ENCODE assay signal across 31 mouse cellular contexts in the genomic region with DNA sequence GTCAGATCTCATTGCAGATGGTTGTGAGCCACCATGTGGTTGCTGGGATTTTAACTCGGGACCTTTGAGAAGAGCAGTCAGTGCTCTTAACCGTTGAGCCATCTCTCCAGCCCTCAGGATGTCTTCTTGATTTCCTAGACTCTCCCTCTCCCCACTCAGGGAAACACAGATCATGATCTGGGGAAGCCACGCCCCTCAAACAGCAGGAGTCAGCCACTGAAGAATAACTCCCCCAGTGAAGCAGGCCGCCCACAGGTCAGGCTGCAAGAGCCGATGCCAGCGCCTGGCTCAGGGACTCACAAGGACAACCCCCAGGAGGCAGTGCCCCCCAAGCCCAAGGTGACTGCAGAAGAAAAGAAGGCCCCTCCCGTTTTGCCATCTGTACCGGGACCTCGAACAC. TPM values are rescaled to one million over a fixed set of nuclear protein-coding genes. Genes with fewer than 3 reads are reported as not detected.
A peak's percentile ranks its signal among the peaks of the same experiment; 100 is the strongest.
DNase-seq lines count a peak whose midpoint lies in the region; ATAC-seq and TF ChIP-seq lines count a peak whose summit lies in the region.
"Had no signal": no experiment of that assay in that cellular context is flagged by ENCODE, and none has a peak within 500 bp of the region (broad histone marks: within the 10 kb centered on the region; RNA-seq: fewer than 3 reads in every experiment).

No protein-coding gene starts in this region.

- TF ChIP-seq POLR2A in MEL (IDR thresholded peaks at IDR 0.05; ENCODE audit: control insufficient read depth in 1 of 2, insufficient read depth in 1 of 2, low read depth in 1 of 2, low read length in 2 of 2, poor library complexity in 1 of 2) = no peak

- no peaks in the 10 kb centered on the region for H3K27me3 ChIP-seq in kidney, embryonic 14.5 days (ENCODE audit: control insufficient read depth, insufficient read depth, low read length)
- H3K27me3 ChIP-seq in limb, embryonic 12.5 days = no peaks in the 10 kb centered on the region
- H3K27me3 ChIP-seq in limb, embryonic 10.5 days (ENCODE audit: low read depth, poor library complexity, severe bottlenecking) = no peaks in the 10 kb centered on the region
- no peaks in the 10 kb centered on the region for H3K27me3 ChIP-seq in MEL (ENCODE audit: control insufficient read depth in 1 of 2, insufficient read depth in 2 of 2, low read length in 2 of 2)
- H3K27me3 ChIP-seq: embryonic facial prominence, embryonic 13.5 days; heart, embryonic 13.5 days; limb, embryonic 13.5 days; liver, embryonic 12.5 days had no signal

- no peak overlapping the region for H3K4me3 ChIP-seq in kidney, embryonic 14.5 days (ENCODE audit: low read length)
- no peak overlapping the region for H3K4me3 ChIP-seq in limb, embryonic 12.5 days (replicated peaks)
- H3K4me3 ChIP-seq in limb, embryonic 10.5 days = no peak overlapping the region
- H3K4me3 ChIP-seq in MEL (ENCODE audit: control insufficient read depth in 1 of 2, insufficient read depth in 1 of 2, low read depth in 2 of 2, low read length in 2 of 2) = no peak overlapping the region
- H3K4me3 ChIP-seq: embryonic facial prominence, embryonic 13.5 days; heart, embryonic 13.5 days; limb, embryonic 13.5 days; liver, embryonic 12.5 days had no signal

- H3K4me2 ChIP-seq in kidney, embryonic 14.5 days (replicated peaks; ENCODE audit: low read depth, low read length) = no peak overlapping the region
- H3K4me2 ChIP-seq in limb, embryonic 12.5 days = no peak overlapping the region
- H3K4me2 ChIP-seq: embryonic facial prominence, embryonic 13.5 days; heart, embryonic 13.5 days; limb, embryonic 13.5 days; liver, embryonic 12.5 days had no signal

- no peaks in the 10 kb centered on the region for H3K36me3 ChIP-seq in kidney, embryonic 14.5 days (ENCODE audit: control insufficient read depth, insufficient read depth, low read length)
- H3K36me3 ChIP-seq in limb, embryonic 12.5 days = no peaks in the 10 kb centered on the region
- H3K36me3 ChIP-seq in limb, embryonic 10.5 days = no peaks in the 10 kb centered on the region
- no peaks in the 10 kb centered on the region for H3K36me3 ChIP-seq in MEL (ENCODE audit: control insufficient read depth in 1 of 2, insufficient read depth in 2 of 2, low read length in 2 of 2)
- H3K36me3 ChIP-seq: embryonic facial prominence, embryonic 13.5 days; heart, embryonic 13.5 days; limb, embryonic 13.5 days; liver, embryonic 12.5 days had no signal

- ATAC-seq in kidney, embryonic 14.5 days (ENCODE audit: low FRiP score, low TSS enrichment) = peak; percentile 29; the same call in 1 of the 2 replicates
- ATAC-seq in limb, embryonic 12.5 days (ENCODE audit: insufficient number of reproducible peaks, insufficient read depth, low FRiP score, low TSS enrichment, low read depth) = no peak
- ATAC-seq: forebrain, embryonic 14.5 days; hindbrain, postnatal 0 days; intestine, embryonic 16.5 days; liver, embryonic 12.5 days had no signal

- no peak overlapping the region for H3K27ac ChIP-seq in kidney, embryonic 14.5 days (ENCODE audit: low read depth, low read length)
- no peak overlapping the region for H3K27ac ChIP-seq in limb, embryonic 12.5 days
- H3K27ac ChIP-seq in limb, embryonic 10.5 days = no peak overlapping the region
- H3K27ac ChIP-seq in MEL (ENCODE audit: control insufficient read depth, low read depth, low read length) = no peak overlapping the region
- H3K27ac ChIP-seq: embryonic facial prominence, embryonic 13.5 days; heart, embryonic 13.5 days; hindbrain, postnatal 0 days; limb, embryonic 13.5 days; liver, embryonic 12.5 days; stomach, postnatal 0 days had no signal

- 21% methylated on average over 9 of the region's 9 CpGs for WGBS in kidney, embryonic 14.5 days
- WGBS in limb, embryonic 12.5 days = 33% methylated on average over 9 of the region's 9 CpGs
- WGBS in limb, embryonic 10.5 days = 32% methylated on average over 9 of the region's 9 CpGs

- TF ChIP-seq CTCF in MEL (IDR thresholded peaks at IDR 0.05 in 2 of 3, conservative IDR thresholded peaks at IDR 0.05 in 1 of 3; ENCODE audit: control insufficient read depth in 1 of 3, insufficient read depth in 1 of 3, low read depth in 2 of 3, low read length in 3 of 3, poor library complexity in 1 of 3, severe bottlenecking in 1 of 3) = no peak

- DNase-seq in kidney, adult 8-10 months = no peak
- no peak for DNase-seq in limb, embryonic 10.5 days (ENCODE audit: low spot score)
- peak; percentile 71 for DNase-seq in ES-CJ7 (ENCODE audit: low read depth, low spot score)
- DNase-seq in MEL (ENCODE audit: low read depth, low spot score) = no peak
- DNase-seq in left cerebral cortex, adult 11 months (ENCODE audit: low spot score) = no peak
- no peak for DNase-seq in cerebellum, adult 11 months
- DNase-seq: adrenal gland, postnatal 25 days; cerebellum, adult 9-11 months; gastrocnemius, postnatal 14 days; heart, adult 11 months; heart, postnatal 14 days; lung, adult 18-20 months; lung, postnatal 14 days; midbrain, embryonic 14.5 days had no signal

- no peak overlapping the region for H3K9ac ChIP-seq in kidney, embryonic 14.5 days (ENCODE audit: low read depth, low read length)
- H3K9ac ChIP-seq in limb, embryonic 12.5 days (replicated peaks) = 0 out of 2 replicates have a peak overlapping the region, but pooled peaks have one; percentile 19
- no peak overlapping the region for H3K9ac ChIP-seq in MEL (ENCODE audit: control insufficient read depth, low read depth, low read length, poor library complexity, severe bottlenecking)
- H3K9ac ChIP-seq: embryonic facial prominence, embryonic 13.5 days; heart, embryonic 13.5 days; limb, embryonic 13.5 days; liver, embryonic 12.5 days had no signal

- no peaks in the 10 kb centered on the region for H3K4me1 ChIP-seq in kidney, embryonic 14.5 days (ENCODE audit: control insufficient read depth, insufficient read depth, low read length)
- peaks cover 4% of the 10 kb centered on the region; the same call in 1 of the 2 replicates for H3K4me1 ChIP-seq in limb, embryonic 12.5 days (replicated peaks)
- H3K4me1 ChIP-seq in limb, embryonic 10.5 days = peaks cover 8% of the 10 kb centered on the region; the same call in 1 of the 2 replicates
- H3K4me1 ChIP-seq in MEL (ENCODE audit: control insufficient read depth in 1 of 2, insufficient read depth in 2 of 2, low read length in 2 of 2) = peaks cover 0 to 5% of the 10 kb centered on the region in 2 experiments; a peak in 1 of 4 replicates
- H3K4me1 ChIP-seq: heart, embryonic 13.5 days had no signal

- H3K79me2 ChIP-seq in MEL (ENCODE audit: control insufficient read depth, insufficient read depth, low read length, poor library complexity) = no peaks in the 10 kb centered on the region

- no peak for TF ChIP-seq EP300 in MEL (IDR thresholded peaks at IDR 0.05; ENCODE audit: low read depth in 1 of 2, low read length in 2 of 2)

- H3K9me3 ChIP-seq in kidney, embryonic 14.5 days (ENCODE audit: control insufficient read depth, low read length) = no peaks in the 10 kb centered on the region
- H3K9me3 ChIP-seq in limb, embryonic 12.5 days = no peaks in the 10 kb centered on the region
- no peaks in the 10 kb centered on the region for H3K9me3 ChIP-seq in limb, embryonic 10.5 days (replicated peaks)
- no peaks in the 10 kb centered on the region for H3K9me3 ChIP-seq in MEL (replicated peaks; ENCODE audit: insufficient read depth, low read length)
- H3K9me3 ChIP-seq: embryonic facial prominence, embryonic 13.5 days; heart, embryonic 13.5 days; limb, embryonic 13.5 days; liver, embryonic 12.5 days had no signal

- TF ChIP-seq RAD21 in MEL (IDR thresholded peaks at IDR 0.05; ENCODE audit: low read depth, low read length) = no peak

RNA-seq across cellular contexts. Expression of gene Spata21, which starts 8.6 kb away (rescaled TPM):
- 0.27 and 0.95 TPM in 2 replicates for polyA plus RNA-seq in kidney, embryonic 14.5 days (2014; fragmentation: Nextera tagmentation; extraction: Ambion mirVana)
- 0.28 TPM in 1 of 2 replicates, not detected in the other for polyA plus RNA-seq in limb, embryonic 12.5 days (2016; fragmentation: Nextera tagmentation; extraction: Ambion mirVana)
- 0.18 TPM in 1 of 2 replicates, not detected in the other for polyA plus RNA-seq in limb, embryonic 10.5 days (2016; fragmentation: Nextera tagmentation; extraction: Ambion mirVana)
- not detected in 2 replicates for total RNA-seq in MEL (2012; rRNA removed)
- not detected for polyA plus RNA-seq in MEL (2012; ENCODE audit: insufficient read depth in 1 of 2, insufficient read length in 2 of 2, low read depth in 1 of 2, low replicate concordance in 2 of 2, missing spikeins in 1 of 2)
- total RNA-seq: adrenal gland, postnatal 25 days; common myeloid progenitor, adult 5-6 weeks; gastrocnemius, postnatal 14 days; heart, postnatal 14 days; megakaryocyte, adult 5-6 weeks had no signal
- polyA plus RNA-seq: brain, embryonic 14.5 days; C2C12; heart, embryonic 13.5 days; intestine, embryonic 16.5 days; large intestine, adult 2 months; liver, embryonic 12.5 days; midbrain, embryonic 14.5 days; neural tube, embryonic 11.5 days; urinary bladder, adult 2 months had no signal

RNA-seq across cellular contexts. Expression of gene Necap2, which starts 18.6 kb away (rescaled TPM):
- 64.4 and 79.8 TPM in 2 replicates for polyA plus RNA-seq in kidney, embryonic 14.5 days (2014; fragmentation: Nextera tagmentation; extraction: Ambion mirVana)
- 87.1 and 87.7 TPM in 2 replicates for polyA plus RNA-seq in limb, embryonic 12.5 days (2016; fragmentation: Nextera tagmentation; extraction: Ambion mirVana)
- 67.9 and 82.8 TPM in 2 replicates for polyA plus RNA-seq in limb, embryonic 10.5 days (2016; fragmentation: Nextera tagmentation; extraction: Ambion mirVana)
- 45.1 and 57.4 TPM in 2 replicates for total RNA-seq in MEL (2012; rRNA removed)
- 10 to 100 TPM in 1 of 2 experiments, not detected in 1; 75.6 TPM for polyA plus RNA-seq in MEL (2012; ENCODE audit: insufficient read depth in 1 of 2, insufficient read length in 2 of 2, low read depth in 1 of 2, low replicate concordance in 2 of 2, missing spikeins in 1 of 2)

RNA-seq across cellular contexts. Expression of gene Crocc, which starts 36.4 kb away (rescaled TPM):
- 10.3 and 13.2 TPM in 2 replicates for polyA plus RNA-seq in kidney, embryonic 14.5 days (2014; fragmentation: Nextera tagmentation; extraction: Ambion mirVana)
- polyA plus RNA-seq in limb, embryonic 12.5 days (2016; fragmentation: Nextera tagmentation; extraction: Ambion mirVana) = 11.1 and 13.2 TPM in 2 replicates
- 10.6 and 11.4 TPM in 2 replicates for polyA plus RNA-seq in limb, embryonic 10.5 days (2016; fragmentation: Nextera tagmentation; extraction: Ambion mirVana)
- total RNA-seq in MEL (2012; rRNA removed) = 0.77 and 0.92 TPM in 2 replicates
- polyA plus RNA-seq in MEL (2012; ENCODE audit: insufficient read depth in 1 of 2, insufficient read length in 2 of 2, low read depth in 1 of 2, low replicate concordance in 2 of 2, missing spikeins in 1 of 2) = 1 to 10 TPM in 1 of 2 experiments, not detected in 1; 3.6 TPM

RNA-seq across cellular contexts. Expression of gene Szrd1, which starts 42.9 kb away (rescaled TPM):
- polyA plus RNA-seq in kidney, embryonic 14.5 days (2014; fragmentation: Nextera tagmentation; extraction: Ambion mirVana) = 23.3 and 46.4 TPM in 2 replicates
- polyA plus RNA-seq in limb, embryonic 12.5 days (2016; fragmentation: Nextera tagmentation; extraction: Ambion mirVana) = 34.2 and 34.5 TPM in 2 replicates
- 39.0 and 40.2 TPM in 2 replicates for polyA plus RNA-seq in limb, embryonic 10.5 days (2016; fragmentation: Nextera tagmentation; extraction: Ambion mirVana)
- total RNA-seq in MEL (2012; rRNA removed) = 63.0 and 64.4 TPM in 2 replicates
- 100 to 1,000 TPM in 1 of 2 experiments, not detected in 1; 137 TPM for polyA plus RNA-seq in MEL (2012; ENCODE audit: insufficient read depth in 1 of 2, insufficient read length in 2 of 2, low read depth in 1 of 2, low replicate concordance in 2 of 2, missing spikeins in 1 of 2)

RNA-seq across cellular contexts. Expression of gene Fbxo42, which starts 51.0 kb away (rescaled TPM):
- polyA plus RNA-seq in kidney, embryonic 14.5 days (2014; fragmentation: Nextera tagmentation; extraction: Ambion mirVana) = 22.0 and 26.8 TPM in 2 replicates
- 31.2 and 32.0 TPM in 2 replicates for polyA plus RNA-seq in limb, embryonic 12.5 days (2016; fragmentation: Nextera tagmentation; extraction: Ambion mirVana)
- 27.1 and 32.2 TPM in 2 replicates for polyA plus RNA-seq in limb, embryonic 10.5 days (2016; fragmentation: Nextera tagmentation; extraction: Ambion mirVana)
- 10.1 and 11.2 TPM in 2 replicates for total RNA-seq in MEL (2012; rRNA removed)
- 100 to 1,000 TPM in 1 of 2 experiments, 10 to 100 TPM in 1; 23.1 to 260 TPM for polyA plus RNA-seq in MEL (2012; ENCODE audit: insufficient read depth in 1 of 2, insufficient read length in 2 of 2, low read depth in 1 of 2, low replicate concordance in 2 of 2, missing spikeins in 1 of 2)
